Mouse (Mus musculus) heart, adult 2 months (tissue): ENCODE measurements around the gene Tubg2.

Source experiments
- CTCF ChIP-seq: fragments of 200-600 bp; IDR thresholded peaks from 2 replicates; pipeline ENCODE4 v1.8.1; 2022; ENCODE audit warnings: antibody characterized with exemption, mild to moderate bottlenecking, moderate library complexity
- EP300 ChIP-seq: fragments of 200-500 bp; IDR thresholded peaks from 2 replicates; pipeline ENCODE4 v1.6.1; 2011; ENCODE audit warnings: low read depth, low read length, control low read depth; ENCODE audit not compliant: insufficient read depth
- POLR2A ChIP-seq: fragments of 200-500 bp; IDR thresholded peaks from 2 replicates; pipeline ENCODE4 v1.6.1; 2011; ENCODE audit warnings: mild to moderate bottlenecking, low read depth, low read length, control low read depth; ENCODE audit not compliant: insufficient read depth

DNA sequence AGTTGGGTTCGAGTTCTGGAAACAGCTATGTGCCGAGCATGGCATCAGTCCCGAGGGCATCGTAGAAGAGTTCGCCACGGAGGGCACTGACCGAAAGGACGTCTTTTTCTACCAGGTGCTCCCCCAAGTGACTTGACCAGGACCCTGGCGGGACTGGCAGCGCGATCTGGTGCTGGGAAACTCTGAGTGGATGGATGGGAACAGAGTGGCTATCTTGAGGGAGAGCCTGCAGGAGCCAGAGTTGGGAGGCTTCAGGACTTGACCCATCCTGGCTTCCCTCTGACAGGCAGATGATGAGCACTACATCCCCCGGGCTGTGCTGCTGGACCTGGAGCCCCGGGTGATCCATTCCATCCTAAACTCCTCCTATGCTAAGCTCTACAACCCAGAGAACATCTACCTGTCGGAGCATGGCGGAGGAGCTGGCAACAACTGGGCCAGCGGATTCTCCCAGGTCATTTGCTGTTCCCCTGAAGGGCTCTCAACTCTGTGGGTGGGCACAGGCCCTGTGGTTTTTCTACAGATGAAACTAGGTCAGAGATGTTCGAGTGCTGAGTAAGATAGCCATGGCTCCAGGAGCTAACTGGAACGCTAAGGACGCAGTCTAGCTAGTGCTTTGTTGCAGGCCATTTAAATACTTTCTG is 35.0 kb upstream of the Tubg2 start:
- no peak for TF ChIP-seq EP300
- no peak for TF ChIP-seq CTCF
- no peak for TF ChIP-seq POLR2A
